Mouse (Mus musculus) brain, embryonic 14.5 days (tissue): ENCODE data around the gene Tor2a.

Experiments
- CTCF ChIP-seq: fragments of 200-500 bp; IDR thresholded peaks from 2 replicates; pipeline ENCODE4 v1.5.1; 2012; ENCODE audit warnings: inconsistent platforms, mild to moderate bottlenecking, moderate library complexity, borderline replicate concordance; ENCODE audit not compliant: insufficient read depth, insufficient read length; ENCODE audit errors: extremely low read depth
- POLR2A ChIP-seq: fragments of 200-500 bp; IDR thresholded peaks from 2 replicates; pipeline ENCODE4 v1.6.1; 2012; ENCODE audit warnings: mild to moderate bottlenecking, inconsistent platforms, borderline replicate concordance; ENCODE audit not compliant: poor library complexity, insufficient read depth, insufficient read length, severe bottlenecking; ENCODE audit errors: extremely low read depth

GRCm38 (mm10) chr2:32756674-32757055, 369 bp upstream of the Tor2a start:
- TF ChIP-seq POLR2A (no peak), CTCF (no peak)
